Mouse (Mus musculus): ENCODE data around the gene Fbf1. TPM values are rescaled to one million over a fixed set of nuclear protein-coding genes. Genes with fewer than 3 reads are reported as not detected.

The Fbf1 gene
- polyA plus RNA-seq, 1 experiment from 2014 or later = 73.5 TPM

GRCm38 (mm10) chr11:116176010-116176409, 8.0 kb upstream of the Fbf1 start:
- 88% methylated on average over 7 of the region's 7 CpGs for WGBS
- H3K9ac ChIP-seq (replicated peaks) = no peak overlapping the region

GRCm38 (mm10) chr11:116174775-116175448, 6.9 kb upstream of the Fbf1 start:
- no peak for ATAC-seq (replicated peaks)
- H3K9me3 ChIP-seq = no peaks in the 10 kb centered on the region
- no peak overlapping the region for H3K9ac ChIP-seq (replicated peaks)
- peaks cover 68% of the 10 kb centered on the region for H3K36me3 ChIP-seq
- no peaks in the 10 kb centered on the region for H3K27me3 ChIP-seq
- 95% methylated on average over 22 of the region's 22 CpGs for WGBS
- H3K27ac ChIP-seq (replicated peaks) = no peak overlapping the region
- no peaks in the 10 kb centered on the region for H3K4me1 ChIP-seq
- no peak overlapping the region for H3K4me3 ChIP-seq
- no peak overlapping the region for H3K4me2 ChIP-seq (replicated peaks)

More at GRCm38 (mm10) chr11:116176010-116176409, 8.0 kb upstream of the Fbf1 start:
- Histone ChIP-seq H3K27ac (replicated peaks) (no peak overlapping the region), H3K4me1 (no peaks in the 10 kb centered on the region), H3K27me3 (no peaks in the 10 kb centered on the region), H3K4me2 (replicated peaks) (no peak overlapping the region), H3K36me3 (peaks cover 78% of the 10 kb centered on the region), H3K4me3 (no peak overlapping the region), H3K9me3 (no peaks in the 10 kb centered on the region)
- ATAC-seq (replicated peaks) = no peak

- Histone ChIP-seq H3K36me3 (peaks cover 43% of the 10 kb centered on the region), H3K27me3 (no peaks in the 10 kb centered on the region), H3K27ac (replicated peaks) (peak overlapping the region; percentile 2; the same call in 1 of the 2 replicates)
Observed at GRCm38 (mm10) chr11:116171959-116172358, 4.0 kb upstream of the Fbf1 start.

GRCm38 (mm10) chr11:116170003-116170800, 2.2 kb upstream of the Fbf1 start:
- no peak overlapping the region for H3K27ac ChIP-seq (replicated peaks)
- WGBS = 84% methylated on average over 5 of the region's 5 CpGs
- ATAC-seq (replicated peaks) = no peak
- no peaks in the 10 kb centered on the region for H3K9me3 ChIP-seq
- no peak overlapping the region for H3K4me3 ChIP-seq
- no peak overlapping the region for H3K4me2 ChIP-seq (replicated peaks)
- peaks cover 31% of the 10 kb centered on the region for H3K36me3 ChIP-seq
- peaks cover 24% of the 10 kb centered on the region for H3K4me1 ChIP-seq
- H3K27me3 ChIP-seq = no peaks in the 10 kb centered on the region
- no peak overlapping the region for H3K9ac ChIP-seq (replicated peaks)

More at GRCm38 (mm10) chr11:116171959-116172358, 4.0 kb upstream of the Fbf1 start:
- H3K9ac ChIP-seq (replicated peaks) = no peak overlapping the region
- H3K4me1 ChIP-seq = peaks cover 7% of the 10 kb centered on the region
- H3K4me2 ChIP-seq (replicated peaks) = no peak overlapping the region
- H3K4me3 ChIP-seq = no peak overlapping the region
- ATAC-seq (replicated peaks) = no peak
- 78% methylated on average over 2 of the region's 2 CpGs for WGBS
- H3K9me3 ChIP-seq = no peaks in the 10 kb centered on the region

- H3K4me1 ChIP-seq = peaks cover 25% of the 10 kb centered on the region
- WGBS = 87% methylated on average over 3 of the region's 3 CpGs
- H3K27ac ChIP-seq (replicated peaks) = no peak overlapping the region
- H3K9ac ChIP-seq (replicated peaks) = no peak overlapping the region
- no peak overlapping the region for H3K4me3 ChIP-seq
- peaks cover 23% of the 10 kb centered on the region for H3K36me3 ChIP-seq
- H3K27me3 ChIP-seq = no peaks in the 10 kb centered on the region
- no peak overlapping the region for H3K4me2 ChIP-seq (replicated peaks)
- ATAC-seq (replicated peaks) = no peak
- no peaks in the 10 kb centered on the region for H3K9me3 ChIP-seq
Observed at GRCm38 (mm10) chr11:116169214-116169613, 1.2 kb upstream of the Fbf1 start.

- WGBS = 6% methylated on average over 6 of the region's 6 CpGs
- ATAC-seq (replicated peaks) = no peak
- Histone ChIP-seq H3K4me1 (peaks cover 33% of the 10 kb centered on the region), H3K9ac (replicated peaks) (peak overlapping the region; percentile 88), H3K4me3 (peak overlapping the region; percentile 84), H3K27me3 (no peaks in the 10 kb centered on the region), H3K4me2 (replicated peaks) (peak overlapping the region; percentile 67), H3K27ac (replicated peaks) (peak overlapping the region; percentile 92), H3K36me3 (peaks cover 13% of the 10 kb centered on the region), H3K9me3 (no peaks in the 10 kb centered on the region)
Observed at GRCm38 (mm10) chr11:116167232-116167631, 734 bp downstream of the Fbf1 start.

- Histone ChIP-seq H3K4me2 (replicated peaks) (no peak overlapping the region), H3K36me3 (peaks cover 40% of the 10 kb centered on the region)
- WGBS = 27% methylated on average over 9 of the region's 9 CpGs
Observed at GRCm38 (mm10) chr11:116163002-116163401, 5.0 kb downstream of the Fbf1 start.

GRCm38 (mm10) chr11:116162146-116162545, 5.8 kb downstream of the Fbf1 start:
- Histone ChIP-seq H3K36me3 (peaks cover 48% of the 10 kb centered on the region), H3K27me3 (no peaks in the 10 kb centered on the region), H3K27ac (replicated peaks) (peak overlapping the region; percentile 43; the same call in 1 of the 2 replicates), H3K4me3 (no peak overlapping the region), H3K4me2 (replicated peaks) (no peak overlapping the region), H3K9me3 (no peaks in the 10 kb centered on the region), H3K9ac (replicated peaks) (no peak overlapping the region), H3K4me1 (peaks cover 32% of the 10 kb centered on the region)
- ATAC-seq (replicated peaks) = 0 out of 2 replicates have a peak, but pooled peaks have one; percentile 37
- WGBS = 51% methylated on average over 10 of the region's 10 CpGs

More at GRCm38 (mm10) chr11:116163002-116163401, 5.0 kb downstream of the Fbf1 start:
- Histone ChIP-seq H3K27me3 (no peaks in the 10 kb centered on the region), H3K4me1 (peaks cover 34% of the 10 kb centered on the region), H3K4me3 (no peak overlapping the region), H3K27ac (replicated peaks) (no peak overlapping the region), H3K9me3 (no peaks in the 10 kb centered on the region), H3K9ac (replicated peaks) (0 out of 2 replicates have a peak overlapping the region, but pooled peaks have one; percentile 5)
- no peak for ATAC-seq (replicated peaks)

- H3K4me1 ChIP-seq = peaks cover 24% of the 10 kb centered on the region
- no peak overlapping the region for H3K9ac ChIP-seq (replicated peaks)
- H3K9me3 ChIP-seq = no peaks in the 10 kb centered on the region
- WGBS = 74% methylated on average over 12 of the region's 12 CpGs
- ATAC-seq (replicated peaks) = no peak
- H3K36me3 ChIP-seq = peaks cover 56% of the 10 kb centered on the region
- no peaks in the 10 kb centered on the region for H3K27me3 ChIP-seq
- no peak overlapping the region for H3K27ac ChIP-seq (replicated peaks)
- no peak overlapping the region for H3K4me3 ChIP-seq
- H3K4me2 ChIP-seq (replicated peaks) = no peak overlapping the region
Observed at GRCm38 (mm10) chr11:116161312-116161711, 6.7 kb downstream of the Fbf1 start.

- no peak for ATAC-seq (replicated peaks)
Observed at GRCm38 (mm10) chr11:116150960-116151359, 17.0 kb downstream of the Fbf1 start.

GRCm38 (mm10) chr11:116149341-116149740, 18.6 kb downstream of the Fbf1 start:
- Histone ChIP-seq H3K4me1 (no peaks in the 10 kb centered on the region), H3K27ac (replicated peaks) (no peak overlapping the region), H3K4me2 (replicated peaks) (no peak overlapping the region), H3K27me3 (no peaks in the 10 kb centered on the region), H3K9ac (replicated peaks) (no peak overlapping the region), H3K36me3 (peaks cover 98% of the 10 kb centered on the region), H3K9me3 (no peaks in the 10 kb centered on the region), H3K4me3 (no peak overlapping the region)
- 86% methylated on average over 6 of the region's 6 CpGs for WGBS
- ATAC-seq (replicated peaks) = no peak

More at GRCm38 (mm10) chr11:116150960-116151359, 17.0 kb downstream of the Fbf1 start:
- no peak overlapping the region for H3K9ac ChIP-seq (replicated peaks)
- no peak overlapping the region for H3K27ac ChIP-seq (replicated peaks)
- 92% methylated on average over 2 of the region's 2 CpGs for WGBS
- H3K27me3 ChIP-seq = no peaks in the 10 kb centered on the region
- H3K36me3 ChIP-seq = peaks cover 98% of the 10 kb centered on the region
- H3K4me2 ChIP-seq (replicated peaks) = no peak overlapping the region
- no peak overlapping the region for H3K4me3 ChIP-seq
- H3K4me1 ChIP-seq = no peaks in the 10 kb centered on the region
- no peaks in the 10 kb centered on the region for H3K9me3 ChIP-seq

GRCm38 (mm10) chr11:116148761-116149221, 19.2 kb downstream of the Fbf1 start:
- Histone ChIP-seq H3K9ac (replicated peaks) (no peak overlapping the region), H3K4me3 (no peak overlapping the region), H3K27me3 (no peaks in the 10 kb centered on the region), H3K9me3 (no peaks in the 10 kb centered on the region), H3K27ac (replicated peaks) (no peak overlapping the region), H3K4me1 (no peaks in the 10 kb centered on the region), H3K4me2 (replicated peaks) (no peak overlapping the region), H3K36me3 (peaks cover 98% of the 10 kb centered on the region)
- ATAC-seq (replicated peaks) = no peak
- WGBS = 72% methylated on average over 20 of the region's 20 CpGs

All from forebrain, embryonic 15.5 days (tissue).